Mouse (Mus musculus) inflammation-experienced regulatory T-cells, adult 6 months (primary cell): ENCODE measurements around the gene Fgf12. TPM values are rescaled to one million over a fixed set of nuclear protein-coding genes. Genes with fewer than 3 reads are reported as not detected.

Source experiments
- ATAC-seq: one replicate; pipeline ENCODE4 v1.8.0; 2017
- polyA plus RNA-seq, 3 experiments: library from polyadenylated mRNA; unstranded; fragments of 100-300 nt; shearing (Covaris generic); gene quantifications; one replicate each; pipeline ENCODE4 v1.2.1; 2017

The Fgf12 gene
- polyA plus RNA-seq = under 1 TPM in 1 of 3 experiments, not detected in 2; 0.30 TPM

DNA sequence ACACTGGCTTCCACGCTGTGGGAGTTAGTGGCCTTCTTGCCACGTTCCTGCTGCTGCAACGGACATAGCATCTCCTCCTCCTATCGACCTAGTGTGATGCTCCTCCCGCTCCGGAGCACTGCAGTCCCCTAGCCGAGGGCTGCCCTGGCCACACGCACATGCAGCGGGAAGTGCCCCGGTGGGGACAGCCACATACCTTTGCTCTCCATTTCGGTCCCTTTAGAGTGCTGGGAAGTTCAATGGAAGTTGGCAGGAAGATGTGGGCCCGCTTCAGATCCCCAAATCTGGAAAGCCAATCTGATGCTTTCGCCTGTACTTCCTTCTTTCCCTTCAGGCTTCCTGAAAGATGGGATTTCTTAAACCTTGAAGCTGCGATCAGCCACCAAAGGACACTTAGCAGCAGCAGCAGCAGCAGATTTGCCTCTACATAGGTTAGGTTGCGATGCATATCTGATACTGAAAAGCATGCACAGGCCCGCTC is at the start of gene Fgf12:
Fgf12 (minus strand) TSS at position 431 of the 481 bp plus-strand sequence.
- ATAC-seq = no peak

DNA sequence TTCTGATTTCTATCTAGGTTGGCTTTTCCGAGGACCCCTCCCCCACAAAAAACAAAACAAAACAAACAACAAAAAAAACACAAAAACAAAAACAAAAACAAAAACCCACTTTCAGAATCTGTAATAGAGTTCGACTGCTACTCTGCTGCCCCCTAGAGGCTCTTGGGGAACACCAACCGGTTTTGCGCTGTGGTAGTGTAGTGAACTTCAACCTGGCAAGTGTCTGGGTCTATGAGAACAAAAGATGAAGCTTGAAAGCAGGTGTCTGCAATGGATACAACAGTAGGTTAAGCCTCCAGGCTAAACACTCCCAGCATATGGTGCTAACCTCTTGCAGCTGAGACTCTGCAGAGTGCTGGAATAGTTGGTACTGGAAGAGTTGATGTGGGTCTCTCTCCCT is 40.2 kb upstream of the Fgf12 start:
- no peak for ATAC-seq

DNA sequence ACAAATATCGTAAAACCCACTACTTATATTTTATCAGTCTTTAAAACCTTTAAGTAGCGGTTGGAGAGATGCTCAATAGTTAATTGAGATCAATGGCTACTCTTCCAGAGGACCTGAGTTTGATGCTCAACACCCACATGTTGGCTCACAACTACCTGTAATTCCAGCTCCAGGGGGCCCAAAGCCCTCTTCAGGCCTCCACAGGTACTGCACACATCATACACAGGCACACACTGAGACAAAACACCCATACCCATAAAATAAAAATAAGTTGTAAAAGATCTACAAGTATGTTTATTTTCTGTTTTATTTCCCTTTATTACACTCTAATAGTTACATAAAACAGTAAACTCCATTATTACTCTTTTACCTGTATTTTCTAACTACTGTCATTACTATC is 17.4 kb upstream of the Fgf12 start:
- ATAC-seq = no peak

DNA sequence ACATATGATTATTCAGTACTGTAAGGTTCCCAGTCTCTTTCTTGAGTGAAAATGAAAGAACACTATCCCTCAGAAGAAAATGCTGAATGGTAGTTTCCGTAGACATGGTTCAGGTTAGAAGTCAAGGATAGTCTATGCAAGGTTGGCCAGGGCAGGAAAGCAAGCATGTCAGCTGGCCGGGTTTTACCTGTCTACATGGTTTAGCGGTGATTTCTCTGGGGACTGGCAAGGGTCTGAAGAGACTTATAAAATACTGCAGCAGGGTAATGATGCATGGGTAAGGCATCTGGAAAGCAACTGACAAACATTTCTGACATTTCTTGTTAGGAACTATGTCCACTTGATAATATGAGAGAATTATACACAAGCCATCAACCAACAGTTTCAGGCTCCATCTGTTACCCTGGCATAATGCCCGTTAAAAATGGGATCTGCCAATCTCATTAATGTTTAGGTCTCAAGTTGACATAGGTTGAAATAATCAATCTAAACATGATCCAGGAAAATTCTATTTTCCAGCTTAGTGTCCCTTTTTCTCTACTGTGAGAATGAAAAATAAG is 8.6 kb upstream of the Fgf12 start:
- no peak for ATAC-seq

DNA sequence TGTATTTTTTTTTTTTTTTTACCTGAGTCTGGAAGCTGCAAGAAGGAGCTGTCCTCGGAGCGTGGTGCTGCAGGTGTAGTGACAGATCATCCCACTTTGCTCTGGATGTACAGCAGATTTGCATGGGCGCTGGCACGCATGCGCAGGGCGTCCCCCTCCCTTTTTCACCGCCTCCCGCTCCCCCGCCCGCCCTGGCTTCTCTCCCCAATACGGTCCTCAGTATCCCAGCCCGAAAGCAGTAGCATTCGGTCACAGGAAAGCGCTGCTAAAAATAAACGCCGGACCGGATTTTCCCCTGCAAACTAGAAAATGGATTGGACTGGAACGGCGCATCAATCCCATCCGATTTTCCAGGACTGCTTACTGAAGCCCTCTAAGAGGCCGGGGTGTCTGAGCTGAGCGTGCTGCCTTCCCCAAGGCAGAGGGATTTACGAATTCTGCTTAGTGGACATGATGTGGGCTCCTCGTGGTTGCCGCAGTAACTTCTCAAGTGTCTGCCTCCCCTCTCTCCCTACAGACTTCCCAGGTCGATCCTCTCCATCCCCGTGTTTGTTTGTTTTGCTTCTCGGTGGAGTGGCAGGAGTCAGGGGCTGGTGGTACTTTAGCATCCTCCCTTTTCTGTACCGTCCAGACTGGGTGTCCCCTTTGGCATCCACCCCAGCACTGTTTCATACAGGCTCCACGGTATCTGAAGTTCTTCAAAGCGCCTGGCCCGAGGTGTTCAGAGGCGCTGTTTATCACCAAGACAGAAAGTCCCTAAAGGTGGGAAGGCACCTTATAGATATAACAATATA is 453 bp upstream of the Fgf12 start:
- ATAC-seq = no peak

DNA sequence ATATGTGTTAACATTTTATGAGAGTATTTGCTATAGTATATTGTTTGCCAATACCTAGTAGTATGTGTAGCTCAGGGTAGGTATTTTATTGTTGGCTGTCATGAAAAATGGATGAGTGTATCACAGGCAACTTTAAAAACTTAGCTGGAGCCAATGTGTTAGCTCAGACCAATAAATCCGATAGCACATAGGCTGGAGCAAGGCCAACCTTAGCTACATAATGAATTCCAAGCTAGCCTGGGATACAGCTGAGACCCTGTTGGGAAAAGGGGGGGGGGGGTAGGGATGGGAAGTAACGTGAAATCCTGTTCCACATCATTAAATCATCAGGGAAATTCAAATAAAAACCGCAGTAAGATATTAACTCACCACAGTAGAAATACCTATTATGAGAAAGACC is 18.4 kb downstream of the Fgf12 start:
- no peak for ATAC-seq

DNA sequence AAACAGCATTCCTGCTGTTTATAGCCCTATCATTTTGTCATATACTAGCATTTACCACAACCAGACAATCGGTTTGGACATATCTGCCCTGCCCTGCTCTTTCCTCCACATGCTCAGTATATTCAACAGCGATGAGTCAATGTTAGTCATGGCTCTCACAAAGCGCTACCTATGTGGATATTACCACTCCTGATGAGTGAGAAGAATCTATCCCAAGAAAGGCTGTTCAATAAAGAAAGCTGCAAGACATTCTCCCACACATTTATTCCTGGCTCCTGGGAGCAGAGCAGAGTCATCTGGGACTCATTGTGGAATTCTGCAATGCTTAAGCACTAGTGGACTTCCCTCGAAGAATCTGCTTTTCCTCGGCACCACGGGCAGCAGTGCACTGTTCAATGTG is 26.1 kb downstream of the Fgf12 start:
- no peak for ATAC-seq

DNA sequence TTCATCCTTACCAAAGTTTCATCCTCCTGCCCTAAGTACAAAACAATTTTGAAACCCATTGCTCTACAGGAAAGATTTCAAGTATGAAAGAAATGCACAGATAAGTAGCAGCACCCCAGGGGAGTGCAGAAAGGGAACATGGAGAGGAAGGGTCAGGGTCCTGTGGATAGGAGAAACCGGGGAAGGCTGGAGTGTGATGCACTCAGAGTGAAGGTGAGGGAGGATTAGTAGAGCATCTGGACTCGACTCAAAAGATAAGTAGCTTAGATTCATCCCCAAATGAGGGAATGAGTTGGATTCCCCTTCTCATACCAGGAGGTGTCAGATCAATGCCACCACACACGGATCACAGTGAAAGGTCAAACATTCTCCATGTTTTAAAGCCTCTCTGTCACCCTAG is 46.2 kb downstream of the Fgf12 start:
- ATAC-seq = no peak

DNA sequence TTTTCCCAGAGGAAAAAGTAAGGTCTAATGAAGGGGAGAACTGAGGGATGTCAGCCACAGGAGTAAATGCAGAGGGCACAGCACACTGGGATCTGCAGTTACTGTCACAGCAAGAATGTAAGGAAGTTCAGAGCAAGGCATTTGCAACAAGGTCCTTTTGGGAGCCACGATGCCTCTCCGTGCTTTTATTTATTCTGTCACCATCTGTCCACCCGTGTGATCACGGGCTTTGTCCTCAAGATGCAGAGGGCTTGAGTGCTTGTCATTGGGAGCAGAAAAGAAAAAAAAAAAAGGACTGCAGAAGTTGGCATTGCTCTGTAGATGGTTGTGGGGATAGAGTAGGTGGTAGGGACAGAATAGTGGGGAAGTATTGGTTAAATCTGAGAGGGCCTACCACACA is 52.5 kb downstream of the Fgf12 start:
- ATAC-seq = no peak

DNA sequence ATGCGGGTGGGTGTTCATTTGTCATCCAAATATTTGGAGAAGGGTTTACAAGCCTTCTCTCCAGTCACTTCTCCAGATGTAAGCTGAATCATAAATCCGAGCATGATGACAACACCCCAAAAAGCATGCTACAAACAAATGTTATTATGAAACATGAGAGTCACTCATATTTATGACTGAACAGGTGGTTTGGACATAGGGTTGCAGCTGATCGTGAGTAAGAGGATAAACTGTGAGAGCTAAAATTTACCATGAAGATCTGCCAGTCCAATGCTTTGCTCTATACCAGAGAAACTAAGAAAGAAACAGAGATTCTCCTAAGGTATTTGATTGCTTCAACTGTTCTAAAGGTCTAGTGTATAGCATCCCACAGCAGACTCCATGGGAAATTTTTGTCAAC is 56.0 kb downstream of the Fgf12 start:
- ATAC-seq = no peak

DNA sequence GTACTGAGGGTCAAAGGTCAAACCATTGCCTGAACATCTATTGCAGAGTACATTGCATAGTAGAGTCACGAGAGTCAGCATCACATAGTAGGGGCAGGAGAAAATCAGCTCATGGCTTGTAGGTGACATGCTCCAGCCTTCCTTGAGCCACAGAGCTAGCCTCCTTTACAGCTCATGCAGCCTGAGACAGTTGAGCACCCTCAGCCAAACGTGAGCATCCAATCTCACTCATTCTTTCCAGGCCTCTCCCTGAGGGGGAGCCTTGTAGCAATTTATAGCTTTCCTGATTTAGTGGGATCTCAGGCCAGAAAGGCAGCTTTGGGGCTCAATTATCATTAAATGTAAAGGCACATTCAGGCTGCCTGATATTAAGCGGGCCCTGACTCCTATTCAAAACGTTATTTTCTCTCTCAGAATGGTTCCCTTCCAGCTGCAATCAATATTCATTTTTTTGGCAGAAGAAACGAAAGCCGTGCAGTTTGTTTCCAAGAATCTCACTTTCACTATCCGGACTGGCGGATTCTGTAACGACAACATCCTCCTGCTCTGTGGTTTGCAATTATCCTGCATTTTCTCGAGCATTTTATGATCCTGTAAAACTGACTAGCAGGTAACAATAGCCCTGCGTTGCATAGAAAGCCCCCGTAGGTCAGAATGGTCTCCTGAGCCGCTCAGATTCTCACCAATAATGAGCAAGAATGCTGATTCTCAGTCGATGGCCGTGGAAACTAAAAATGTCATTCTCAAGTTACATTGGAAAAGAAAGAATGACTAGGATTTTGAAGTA is 58.6 kb downstream of the Fgf12 start:
- no peak for ATAC-seq

DNA sequence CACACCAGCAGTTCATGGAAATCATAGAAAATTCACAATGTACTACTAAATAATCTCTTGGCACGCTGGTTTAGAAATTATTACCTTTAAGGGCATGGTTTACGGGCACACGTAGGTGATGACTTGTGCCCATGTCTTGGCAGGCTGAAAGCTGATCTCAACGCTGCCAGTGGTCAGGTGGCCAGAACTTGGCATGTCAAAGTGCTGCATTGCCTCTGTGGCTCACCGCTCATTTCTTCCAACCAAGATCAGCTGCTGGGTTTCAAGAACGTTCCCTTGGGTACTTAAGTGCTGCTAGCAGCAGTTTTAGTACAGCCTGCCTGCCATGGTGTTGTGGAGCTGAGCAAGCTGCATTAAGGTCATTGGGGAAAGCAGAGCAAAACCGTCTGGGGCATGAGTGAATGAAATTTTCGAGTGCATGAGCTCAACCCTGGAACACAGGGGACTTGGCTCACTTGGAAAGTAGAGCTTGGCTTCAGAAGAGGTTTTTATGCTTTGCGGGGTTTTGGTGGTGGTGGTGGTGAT is 63.9 kb downstream of the Fgf12 start:
- no peak for ATAC-seq

DNA sequence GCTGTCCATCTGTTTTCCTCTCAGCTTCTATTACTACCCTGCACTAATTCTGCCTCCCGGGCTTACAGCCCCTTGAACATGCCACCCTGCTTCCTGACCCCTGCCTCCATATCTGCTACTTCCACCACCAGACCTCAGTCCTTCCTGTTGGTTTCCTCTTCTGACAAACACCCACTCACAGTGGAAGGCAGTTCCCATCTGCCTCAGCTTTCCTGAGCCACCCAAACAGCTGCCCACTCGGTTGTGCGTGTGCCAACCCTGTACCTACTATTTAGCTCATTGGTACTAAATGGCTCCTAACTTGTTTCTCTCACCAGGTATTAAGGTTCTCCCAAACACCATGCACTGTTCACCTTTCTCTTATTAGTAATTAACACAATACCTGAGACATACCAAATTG is 71.2 kb downstream of the Fgf12 start:
- ATAC-seq = no peak

DNA sequence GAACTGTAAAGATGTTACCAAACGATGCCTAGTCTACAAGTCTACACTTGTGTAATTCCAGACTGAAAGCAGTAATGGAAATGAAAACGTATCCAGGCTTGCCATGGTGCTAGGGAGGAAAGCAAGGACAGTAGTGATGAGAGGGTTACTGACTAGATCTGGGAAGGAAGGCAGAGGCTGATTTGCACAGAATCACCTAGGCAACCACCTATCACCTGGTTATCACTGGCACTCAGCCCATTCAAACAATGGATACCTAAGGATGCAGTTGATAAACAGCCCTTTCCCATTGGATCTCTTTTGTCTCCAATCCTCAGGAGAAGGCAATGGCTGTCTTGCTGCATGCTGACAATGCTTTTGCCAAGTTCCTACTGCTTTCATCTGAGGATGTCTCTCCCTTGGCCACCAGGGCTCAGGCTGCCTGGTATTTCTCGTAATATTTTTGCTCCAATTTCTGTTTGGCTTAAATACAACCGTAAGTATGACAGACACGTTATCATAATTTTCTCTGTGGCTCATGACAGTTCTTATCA is 84.0 kb downstream of the Fgf12 start:
- ATAC-seq = no peak

DNA sequence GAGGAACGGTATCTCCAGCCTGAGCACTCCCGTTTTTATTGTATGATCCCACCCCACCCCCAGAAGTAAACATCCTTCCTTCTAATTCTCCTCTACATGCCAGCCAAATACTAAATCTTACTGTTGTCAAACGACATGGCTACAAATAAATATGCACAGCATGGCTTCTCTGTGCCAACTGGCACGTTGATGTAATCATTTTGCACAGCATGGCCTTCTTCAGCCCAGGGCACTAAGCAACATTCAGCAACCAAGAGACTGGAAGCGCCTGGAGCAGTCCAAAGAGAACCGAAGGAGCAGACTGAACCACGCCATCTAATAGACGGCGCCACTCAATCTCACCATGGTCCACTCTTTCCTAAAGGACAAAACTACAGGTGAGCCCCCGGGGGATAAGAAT is 100.2 kb downstream of the Fgf12 start:
- no peak for ATAC-seq

DNA sequence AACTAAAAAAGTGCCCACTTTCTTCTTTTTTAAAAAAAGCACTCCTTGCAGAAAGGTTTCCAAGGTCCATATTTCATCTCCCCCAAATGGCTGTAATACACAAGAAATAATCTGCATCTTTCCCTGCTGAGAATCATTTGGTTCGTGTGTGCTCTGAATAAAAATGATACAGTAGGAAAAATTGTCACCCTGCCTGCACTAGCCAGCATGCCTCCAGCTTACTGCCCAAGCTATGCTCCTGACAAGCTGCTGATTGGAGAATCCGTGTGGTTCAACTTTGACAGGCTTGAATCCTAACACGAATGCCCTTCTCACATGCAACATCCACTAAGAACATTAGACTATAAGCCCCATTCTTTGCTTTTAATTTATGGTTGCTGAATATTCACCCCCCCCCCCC is 102.3 kb downstream of the Fgf12 start:
- no peak for ATAC-seq

DNA sequence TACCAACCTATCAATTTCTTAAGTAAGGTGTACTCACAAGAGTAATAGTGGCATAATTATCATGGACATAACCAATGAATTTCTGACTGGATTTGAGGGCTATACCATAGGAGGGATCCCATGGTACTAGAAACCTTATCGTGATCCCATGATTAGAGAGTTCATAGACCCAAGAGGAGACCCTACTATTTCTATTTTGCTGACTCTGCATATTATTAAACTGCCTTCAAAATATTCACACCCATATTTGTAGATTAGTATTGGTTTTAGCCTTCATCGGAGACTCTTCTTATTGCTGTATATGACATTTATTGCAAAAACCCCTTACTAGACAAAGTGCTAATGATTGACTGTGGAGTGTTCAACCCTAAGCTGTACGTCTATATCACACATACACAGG is 107.8 kb downstream of the Fgf12 start:
- ATAC-seq = no peak

DNA sequence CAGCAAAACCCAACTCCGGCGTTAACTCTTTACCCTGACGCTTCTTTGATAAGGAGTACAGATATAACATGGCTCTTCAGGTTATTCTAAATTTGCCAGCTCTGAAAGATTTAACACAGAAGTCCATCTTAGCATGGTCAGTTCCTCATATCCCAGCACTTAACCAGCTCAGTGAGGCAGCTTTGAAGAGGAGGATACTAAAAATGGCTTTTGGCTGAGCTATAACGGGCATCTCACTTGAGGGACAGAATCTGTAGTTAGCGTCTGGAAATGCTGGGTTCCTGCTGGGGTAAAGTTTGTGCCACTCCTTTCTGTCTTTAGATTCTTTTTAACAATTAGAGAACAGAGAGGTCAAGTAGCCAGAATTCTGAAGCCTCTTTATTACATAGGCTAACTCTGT is 121.1 kb downstream of the Fgf12 start:
- ATAC-seq = no peak

DNA sequence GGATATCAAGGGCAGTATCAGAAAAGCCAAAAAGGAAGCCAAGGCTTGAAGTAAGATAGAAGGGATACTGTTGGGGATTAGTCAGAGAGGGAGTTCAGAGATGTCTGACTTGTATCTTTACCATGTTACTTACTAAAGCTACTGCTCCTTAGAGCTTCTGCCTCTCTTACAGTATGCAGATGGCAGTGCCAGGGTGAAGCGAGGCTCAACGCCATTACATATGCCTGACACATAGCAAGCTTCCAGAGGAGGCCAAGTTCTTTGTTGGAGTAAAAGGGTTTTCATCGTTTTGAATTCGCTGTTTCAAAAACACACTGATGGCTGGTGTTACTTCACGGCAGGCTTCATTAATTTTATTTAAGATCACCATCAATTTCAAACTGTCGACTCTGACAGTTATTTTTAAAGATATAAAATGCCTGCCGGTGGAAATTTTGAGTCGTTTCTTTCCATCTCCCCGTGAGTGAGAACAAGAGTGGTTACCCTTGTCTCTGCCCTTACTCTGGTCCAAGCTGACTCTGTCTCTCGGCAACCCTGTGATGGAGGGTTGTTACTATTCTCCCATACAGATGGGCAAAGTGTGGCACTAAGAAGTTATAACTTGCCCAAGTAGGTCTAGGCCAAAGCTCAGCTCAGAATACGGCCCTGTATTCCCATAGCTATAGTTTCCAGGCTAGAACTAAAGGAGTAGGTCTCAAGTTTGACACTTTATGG is 121.9 kb downstream of the Fgf12 start:
- no peak for ATAC-seq

DNA sequence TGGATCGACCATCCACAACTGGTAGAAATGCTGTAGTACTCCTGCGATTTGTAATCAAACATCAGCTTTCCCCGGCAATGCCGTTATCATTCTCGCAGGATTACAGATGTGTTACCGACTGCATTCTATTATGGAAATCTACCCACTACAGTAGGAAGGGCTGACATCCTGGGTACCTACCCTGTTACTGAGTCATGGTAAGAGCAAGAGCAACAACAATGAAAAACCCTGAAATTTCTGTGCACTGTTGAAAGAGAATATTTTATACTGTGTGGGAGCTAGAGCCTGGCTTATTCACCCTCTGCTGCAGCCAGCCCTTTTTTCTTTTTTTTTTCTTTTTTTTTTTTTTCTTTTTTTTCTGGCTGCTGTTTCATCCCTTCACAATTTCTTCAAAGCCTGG is 126.6 kb downstream of the Fgf12 start:
- no peak for ATAC-seq

DNA sequence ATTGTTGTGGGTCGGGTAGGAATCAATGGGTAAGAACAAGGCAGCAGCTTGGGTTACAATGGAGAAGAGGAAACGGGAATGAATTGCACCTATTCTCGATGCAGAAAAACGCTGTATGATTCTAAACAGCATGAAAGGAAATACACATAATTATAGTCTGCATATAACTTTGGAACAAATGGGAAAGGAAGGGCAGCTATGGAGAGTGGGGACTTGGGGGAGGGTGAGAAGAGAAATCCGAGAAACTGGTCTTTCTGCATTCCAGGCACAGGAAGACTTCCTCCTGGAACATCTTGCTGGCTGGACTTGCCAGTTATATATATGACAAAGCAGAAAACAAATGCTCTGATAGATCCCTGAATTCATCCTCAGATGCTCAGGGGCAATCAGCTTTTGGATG is 127.2 kb downstream of the Fgf12 start:
- no peak for ATAC-seq

DNA sequence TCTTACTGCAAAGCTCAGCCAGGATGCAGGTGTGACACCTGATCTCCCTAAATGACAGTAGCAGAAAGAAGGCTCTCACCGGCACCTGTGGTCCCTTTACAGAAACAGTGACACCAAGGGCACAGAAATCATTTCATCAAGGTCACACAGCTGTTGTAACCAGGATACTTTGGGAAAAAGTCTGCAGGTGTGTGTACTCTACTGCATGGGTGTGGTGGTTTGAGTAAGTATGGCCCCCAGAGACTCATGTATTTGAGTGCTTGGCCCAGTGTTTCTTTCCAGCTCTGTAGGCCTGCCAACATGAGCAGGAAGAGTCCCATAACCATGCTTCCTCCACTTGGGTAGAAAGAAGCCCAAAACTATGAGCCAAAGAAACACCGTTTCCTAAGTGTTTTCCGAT is 138.5 kb downstream of the Fgf12 start:
- no peak for ATAC-seq

DNA sequence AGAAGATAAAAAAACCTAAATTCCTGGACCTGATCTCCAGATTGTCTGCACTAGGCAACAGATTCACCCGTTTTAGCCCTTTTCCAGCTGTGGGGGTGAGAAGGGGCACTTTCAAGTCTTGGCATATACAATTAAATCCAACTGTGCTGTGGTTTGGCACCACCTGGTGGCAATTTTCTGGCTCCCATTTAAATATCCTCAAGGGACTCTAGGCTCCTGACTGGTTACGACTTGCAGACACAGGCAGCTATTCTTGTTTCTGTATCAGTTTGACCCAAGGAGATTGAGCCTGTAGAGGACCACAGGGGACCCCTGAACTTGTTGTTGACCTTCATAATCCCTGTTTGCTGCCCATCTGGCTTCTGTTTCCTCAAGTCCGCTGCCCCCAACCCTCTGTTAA is 141.9 kb downstream of the Fgf12 start:
- ATAC-seq = no peak
